Mouse (Mus musculus): ENCODE results near the gene Cyp2s1.

- TF ChIP-seq POLR2A (IDR thresholded peaks at IDR 0.05; ENCODE audit: insufficient read depth, low read depth, low read length): peak; percentile 39; the same call in 1 of the 2 replicates
- no peak for TF ChIP-seq CTCF (IDR thresholded peaks at IDR 0.05)
- TF ChIP-seq EP300 (IDR thresholded peaks at IDR 0.05; ENCODE audit: insufficient read depth, low read depth, low read length): peak; percentile 70; the same call in 1 of the 2 replicates
Observed at GRCm38 (mm10) chr7:25781321-25781936, 35.3 kb downstream of the Cyp2s1 start.

Measured in heart, adult 2 months (tissue).